Mouse (Mus musculus) left cerebral cortex, postnatal 10 days (tissue): Measurements from ENCODE around the gene Igsf3. TPM values are rescaled to one million over a fixed set of nuclear protein-coding genes. Genes with fewer than 3 reads are reported as not detected.

Source experiments
- DNase-seq, 2 experiments: peaks; one replicate each; pipeline ENCODE4 v3.0.0; 2021 to 2022; ENCODE audit warnings: low spot score in 2 of 2, mixed read lengths in 1 of 2; ENCODE audit errors: extremely low spot score in 1 of 2
- intact Hi-C: fragments of 180-260 bp; cut with DNase I; formaldehyde crosslinking; loops from one replicate; pipeline ENCODE4 v1.15.1; 2025
- total RNA-seq, 2 experiments: library from RNA; stranded (reverse); gene quantifications; 2 replicates each; pipeline ENCODE4 v1.2.3; 2021

Igsf3 gene
- total RNA-seq, 2 experiments from 2014 or later: 44.7 to 46.6 TPM

GRCm38 (mm10) chr3:101510632-101511031 lies 133.7 kb downstream of the Igsf3 start:
- intact Hi-C loops: no loop called here
- no peak for DNase-seq

Other genes starting within 250 kb of the Igsf3 start
- not detected for gene Cd2, start 89.1 kb upstream of the Igsf3 start, total RNA-seq
- gene Atp1a1, start 227.6 kb downstream of the Igsf3 start, total RNA-seq: 100 to 1,000 TPM; 622 to 655 TPM